Mouse (Mus musculus) midbrain, embryonic 10.5 days (tissue): ENCODE measurements at regions not wholly inside any gene's neighbourhood (a gene's known extent, or its start where the extent isn't known, plus 50 kb on each side); places are given as distances from the start of the nearest gene placed in this dataset.

Experiments used
- DNase-seq: peaks from one replicate; pipeline ENCODE4 v3.0.0-alpha.2; 2017; ENCODE audit warnings: low spot score
- H3K27ac ChIP-seq: fragments of 300-500 bp; sonication (generic); replicated peaks from 2 replicates; pipeline ENCODE4 v1.5.1; 2016; ENCODE audit warnings: mild to moderate bottlenecking
- H3K27me3 ChIP-seq: fragments of 300-500 bp; sonication (generic); 2 replicates; pipeline ENCODE4 v1.6.1; 2016; ENCODE audit warnings: low read depth, mild to moderate bottlenecking; ENCODE audit not compliant: poor library complexity, severe bottlenecking
- H3K36me3 ChIP-seq: fragments of 300-500 bp; sonication (generic); 2 replicates; pipeline ENCODE4 v1.6.1; 2016; ENCODE audit warnings: mild to moderate bottlenecking, moderate library complexity
- H3K4me1 ChIP-seq: fragments of 300-500 bp; sonication (generic); 2 replicates; pipeline ENCODE4 v1.6.1; 2016
- H3K4me3 ChIP-seq: fragments of 300-500 bp; sonication (generic); 2 replicates; pipeline ENCODE4 v1.5.1; 2016; ENCODE audit warnings: mild to moderate bottlenecking, moderate library complexity
- H3K9me3 ChIP-seq: fragments of 300-500 bp; sonication (generic); replicated peaks from 2 replicates; pipeline ENCODE4 v1.6.1; 2016; ENCODE audit warnings: mild to moderate bottlenecking
- WGBS: fragments of 180-500 bp; shearing (Covaris S2); methylation state at CpG from one replicate; pipeline ENCODE4 v1.1.7; 2016; 5-methylcytosine and 5-hydroxymethylcytosine counted together

GRCm38 (mm10) chr6:139186431-139186830, 315.3 kb downstream of the Rergl start:
- H3K4me3 ChIP-seq, result no peak overlapping the region
- H3K9me3 ChIP-seq, result no peaks in the 10 kb centered on the region
- H3K27me3 ChIP-seq, result no peaks in the 10 kb centered on the region
- H3K4me1 ChIP-seq, result no peaks in the 10 kb centered on the region
- no peaks in the 10 kb centered on the region for H3K36me3 ChIP-seq
- H3K27ac ChIP-seq, result no peak overlapping the region
- no peak for DNase-seq
- WGBS, result 83% methylated on average over 8 of the region's 8 CpGs

DNA sequence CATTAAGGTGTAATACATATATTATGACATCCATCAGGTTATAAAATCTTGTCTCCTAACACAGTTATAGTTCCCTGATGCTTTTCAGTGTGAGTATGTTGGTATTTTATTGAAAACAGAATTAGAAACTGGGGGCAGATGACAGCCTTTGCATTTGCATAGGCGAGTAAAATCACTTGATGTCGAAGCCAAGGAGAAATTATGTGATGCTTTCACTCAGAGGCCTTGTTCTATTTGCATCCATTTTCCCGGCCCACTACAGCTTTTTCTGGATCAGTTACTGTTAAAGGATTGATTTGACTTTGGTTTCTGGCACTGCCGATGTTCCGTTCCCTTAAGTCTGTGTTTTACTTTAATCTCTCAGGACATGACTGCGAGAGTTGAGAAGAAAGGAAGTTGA, 341.4 kb downstream of the Rergl start:
- Histone ChIP-seq H3K27me3 (no peaks in the 10 kb centered on the region), H3K9me3 (no peaks in the 10 kb centered on the region), H3K4me1 (no peaks in the 10 kb centered on the region), H3K36me3 (no peaks in the 10 kb centered on the region), H3K27ac (no peak overlapping the region), H3K4me3 (no peak overlapping the region)
- DNase-seq, result no peak
- WGBS, result 92% methylated on average over 6 of the region's 6 CpGs

- no peak overlapping the region for H3K27ac ChIP-seq
- H3K4me3 ChIP-seq, result no peak overlapping the region
- no peaks in the 10 kb centered on the region for H3K27me3 ChIP-seq
- H3K4me1 ChIP-seq, result no peaks in the 10 kb centered on the region
- no peaks in the 10 kb centered on the region for H3K36me3 ChIP-seq
- no peaks in the 10 kb centered on the region for H3K9me3 ChIP-seq
- WGBS, result 87% methylated on average over 4 of the region's 4 CpGs
- DNase-seq, result no peak
Measured at GRCm38 (mm10) chr6:139159741-139160140, 342.0 kb downstream of the Rergl start.

GRCm38 (mm10) chr6:139154802-139155201, 347.0 kb downstream of the Rergl start:
- WGBS, result 95% methylated on average over 1 of the region's 1 CpGs
- no peak for DNase-seq
- Histone ChIP-seq H3K9me3 (no peaks in the 10 kb centered on the region), H3K36me3 (no peaks in the 10 kb centered on the region), H3K27ac (no peak overlapping the region), H3K27me3 (no peaks in the 10 kb centered on the region), H3K4me1 (no peaks in the 10 kb centered on the region), H3K4me3 (no peak overlapping the region)

GRCm38 (mm10) chr6:139135693-139136092, 366.1 kb downstream of the Rergl start:
- no peak for DNase-seq
- H3K9me3 ChIP-seq, result no peaks in the 10 kb centered on the region
- no peaks in the 10 kb centered on the region for H3K36me3 ChIP-seq
- H3K4me3 ChIP-seq, result no peak overlapping the region
- 68% methylated on average over 6 of the region's 6 CpGs for WGBS
- no peak overlapping the region for H3K27ac ChIP-seq
- H3K27me3 ChIP-seq, result no peaks in the 10 kb centered on the region
- H3K4me1 ChIP-seq, result no peaks in the 10 kb centered on the region

DNA sequence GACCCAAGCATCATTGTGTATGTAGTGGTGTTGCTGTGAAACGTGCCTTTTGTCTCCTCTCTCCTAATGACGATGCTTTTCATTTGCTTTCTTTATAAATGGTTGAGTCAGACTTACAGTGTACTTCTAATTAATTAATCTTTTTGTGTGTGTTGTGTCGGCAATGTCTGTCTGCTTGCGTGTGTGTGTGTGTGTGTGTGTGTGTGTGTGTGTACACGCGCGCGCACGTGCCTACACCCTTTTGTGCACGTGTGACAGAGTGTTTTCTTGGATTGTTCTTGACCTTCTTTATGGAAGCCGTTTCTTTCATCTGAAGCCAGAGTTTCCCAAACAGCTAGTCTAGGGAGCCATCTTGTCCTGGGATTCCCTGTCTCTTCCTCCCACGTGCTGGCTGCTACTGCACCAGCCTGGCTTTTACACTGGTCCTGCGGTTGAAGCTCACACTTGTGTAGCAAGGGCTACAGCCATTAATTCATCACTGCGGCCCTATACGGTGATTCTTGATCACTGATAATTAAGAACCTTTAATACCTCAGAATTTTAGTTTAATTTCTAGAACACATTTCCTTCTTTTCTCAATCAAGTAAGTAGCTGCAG, 369.6 kb downstream of the Rergl start:
- no peak overlapping the region for H3K27ac ChIP-seq
- H3K9me3 ChIP-seq, result no peaks in the 10 kb centered on the region
- no peak overlapping the region for H3K4me3 ChIP-seq
- no peaks in the 10 kb centered on the region for H3K36me3 ChIP-seq
- DNase-seq, result no peak
- no peaks in the 10 kb centered on the region for H3K4me1 ChIP-seq
- 91% methylated on average over 15 of the region's 15 CpGs for WGBS
- H3K27me3 ChIP-seq, result no peaks in the 10 kb centered on the region

DNA sequence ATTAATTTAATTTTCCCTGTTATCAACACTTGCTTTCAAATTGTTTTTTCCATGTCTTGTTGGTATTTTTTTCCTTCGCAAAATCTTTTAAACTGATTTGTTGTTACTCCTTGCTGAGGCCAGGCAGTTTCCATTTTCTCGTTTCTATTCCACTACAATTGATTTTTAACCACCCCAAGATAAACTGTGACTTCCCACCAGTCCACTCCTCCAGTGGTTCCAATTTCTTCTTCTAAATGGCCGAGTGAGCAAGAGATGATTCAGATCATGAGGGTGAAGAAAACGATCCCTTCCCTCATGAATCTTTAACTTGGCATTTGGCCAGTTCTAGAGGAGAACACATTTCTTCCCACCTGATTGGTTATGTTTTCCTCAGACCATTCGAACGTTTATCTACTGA, 393.5 kb downstream of the Rergl start:
- 87% methylated on average over 6 of the region's 6 CpGs for WGBS

GRCm38 (mm10) chr6:139103397-139103796, 398.4 kb downstream of the Rergl start:
- Histone ChIP-seq H3K4me1 (no peaks in the 10 kb centered on the region), H3K9me3 (no peaks in the 10 kb centered on the region), H3K36me3 (no peaks in the 10 kb centered on the region), H3K27me3 (no peaks in the 10 kb centered on the region), H3K27ac (no peak overlapping the region), H3K4me3 (no peak overlapping the region)
- DNase-seq, result no peak
- 60% methylated on average over 3 of the region's 3 CpGs for WGBS

More for the DNA sequence above, 393.5 kb downstream of the Rergl start:
- H3K4me3 ChIP-seq, result no peak overlapping the region
- H3K27ac ChIP-seq, result no peak overlapping the region
- no peak for DNase-seq
- H3K9me3 ChIP-seq, result no peaks in the 10 kb centered on the region
- no peaks in the 10 kb centered on the region for H3K36me3 ChIP-seq
- H3K4me1 ChIP-seq, result no peaks in the 10 kb centered on the region
- H3K27me3 ChIP-seq, result no peaks in the 10 kb centered on the region

GRCm38 (mm10) chr6:139099273-139099672, 402.5 kb downstream of the Rergl start:
- DNase-seq, result no peak
- no peak overlapping the region for H3K4me3 ChIP-seq
- no peak overlapping the region for H3K27ac ChIP-seq
- H3K9me3 ChIP-seq, result no peaks in the 10 kb centered on the region
- H3K36me3 ChIP-seq, result no peaks in the 10 kb centered on the region
- 92% methylated on average over 11 of the region's 11 CpGs for WGBS
- H3K4me1 ChIP-seq, result no peaks in the 10 kb centered on the region
- no peaks in the 10 kb centered on the region for H3K27me3 ChIP-seq

DNA sequence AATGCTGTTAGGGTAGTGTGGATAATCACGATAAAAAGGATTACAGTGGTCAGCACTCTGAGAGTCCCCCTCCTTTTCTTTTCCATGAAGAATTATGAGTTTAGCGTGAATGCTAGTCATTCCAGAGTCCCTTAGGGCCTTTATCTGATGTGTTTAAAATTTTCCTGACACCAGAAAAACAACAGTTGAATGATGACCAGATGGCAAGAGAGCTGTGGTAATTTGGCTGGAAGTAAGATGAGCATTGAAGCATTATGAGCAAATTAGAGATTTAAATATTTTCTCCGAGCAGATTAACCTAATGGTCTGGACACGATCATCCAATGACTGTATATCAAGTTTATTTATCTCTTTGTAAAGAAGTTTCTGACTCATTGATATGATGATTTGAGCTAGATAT, 417.1 kb upstream of the Igbp1b start:
- 72% methylated on average over 4 of the region's 4 CpGs for WGBS
- no peak for DNase-seq
- H3K36me3 ChIP-seq, result no peaks in the 10 kb centered on the region
- H3K9me3 ChIP-seq, result no peaks in the 10 kb centered on the region
- H3K4me1 ChIP-seq, result no peaks in the 10 kb centered on the region
- no peak overlapping the region for H3K27ac ChIP-seq
- H3K4me3 ChIP-seq, result no peak overlapping the region
- no peaks in the 10 kb centered on the region for H3K27me3 ChIP-seq

DNA sequence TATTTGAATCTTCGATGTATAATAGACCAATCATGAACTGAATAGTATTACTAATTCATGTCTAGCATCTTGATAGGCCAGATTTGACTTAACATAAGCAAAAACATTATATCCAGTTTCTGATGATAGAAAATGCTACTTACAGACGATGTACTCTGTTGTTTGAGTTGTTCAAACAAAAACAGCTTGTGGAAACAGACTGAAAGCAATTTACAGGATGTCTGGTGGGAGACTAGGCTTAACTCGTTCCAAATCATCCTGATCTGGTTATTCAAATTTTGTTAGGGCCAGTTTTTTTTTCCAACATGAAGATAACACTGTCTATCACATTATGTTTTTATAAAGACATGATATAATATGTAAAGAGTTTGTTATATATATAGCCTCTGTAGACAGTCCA, 369.4 kb upstream of the Igbp1b start:
- no peaks in the 10 kb centered on the region for H3K9me3 ChIP-seq
- no peaks in the 10 kb centered on the region for H3K27me3 ChIP-seq
- no peaks in the 10 kb centered on the region for H3K36me3 ChIP-seq
- H3K4me1 ChIP-seq, result no peaks in the 10 kb centered on the region
- H3K27ac ChIP-seq, result no peak overlapping the region
- no peak for DNase-seq
- WGBS, result 84% methylated on average over 3 of the region's 3 CpGs
- H3K4me3 ChIP-seq, result no peak overlapping the region

GRCm38 (mm10) chr6:139014526-139014925, 356.2 kb upstream of the Igbp1b start:
- DNase-seq, result no peak
- no peaks in the 10 kb centered on the region for H3K9me3 ChIP-seq
- H3K36me3 ChIP-seq, result no peaks in the 10 kb centered on the region

GRCm38 (mm10) chr6:139010501-139010900, 352.2 kb upstream of the Igbp1b start:
- Histone ChIP-seq H3K4me3 (no peak overlapping the region), H3K9me3 (no peaks in the 10 kb centered on the region), H3K27ac (no peak overlapping the region), H3K27me3 (no peaks in the 10 kb centered on the region), H3K36me3 (no peaks in the 10 kb centered on the region), H3K4me1 (no peaks in the 10 kb centered on the region)
- no peak for DNase-seq
- 83% methylated on average over 4 of the region's 4 CpGs for WGBS

More at GRCm38 (mm10) chr6:139014526-139014925, 356.2 kb upstream of the Igbp1b start:
- 78% methylated on average over 4 of the region's 4 CpGs for whole genome bisulfite sequencing
- Histone ChIP-seq H3K4me1 (no peaks in the 10 kb centered on the region), H3K27ac (no peak overlapping the region), H3K4me3 (no peak overlapping the region), H3K27me3 (no peaks in the 10 kb centered on the region)
